Mouse (Mus musculus) granulocyte monocyte progenitor cell, adult 5-6 weeks (primary cell): ENCODE results near the gene Xpr1. TPM values are rescaled to one million over a fixed set of nuclear protein-coding genes. Genes with fewer than 3 reads are reported as not detected.
A peak's percentile ranks its signal among the peaks of the same experiment; 100 is the strongest.

Experiments used
- ATAC-seq: replicated peaks from 2 replicates; pipeline ENCODE4 v1.8.0; 2016; ENCODE audit warnings: mild to moderate bottlenecking, moderate TSS enrichment, inconsistent platforms; ENCODE audit not compliant: poor library complexity, severe bottlenecking
- total RNA-seq, 2 experiments: library from RNA; stranded (forward) in 1 of 2; stranded (reverse) in 1 of 2; fragments of 200-712, 200-1000 nt in 1 of 2; fragments of >200 nt in 1 of 2; fragmentation: Nextera tagmentation in 1 of 2; gene quantifications; 2 replicates each; pipeline ENCODE4 v1.2.3; 2014 to 2017

The Xpr1 gene
- total RNA-seq, 2 experiments from 2014 or later = 12.9 to 29.0 TPM

DNA sequence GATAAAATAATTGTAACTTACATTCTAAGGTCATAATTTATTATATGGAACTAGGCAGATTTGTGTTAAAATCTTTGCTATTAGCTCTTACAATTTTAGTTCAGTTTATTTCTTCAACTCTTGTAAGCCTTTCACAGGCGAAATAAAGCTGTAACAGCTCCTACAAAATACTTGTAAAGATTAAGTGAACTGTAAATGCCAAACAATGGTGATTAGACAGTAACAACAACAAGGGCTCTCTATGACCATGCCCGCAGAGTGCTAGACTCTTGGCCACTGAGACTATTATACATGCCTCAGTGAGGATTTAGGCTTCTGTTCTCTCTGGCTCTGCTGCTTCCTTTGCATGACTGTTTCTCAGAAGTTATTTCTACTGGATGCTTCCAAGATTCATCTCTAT, 77.6 kb downstream of the Xpr1 start:
- no peak for ATAC-seq

GRCm38 (mm10) chr1:155337315-155337714, 79.9 kb downstream of the Xpr1 start:
- ATAC-seq = no peak

GRCm38 (mm10) chr1:155335963-155336362, 81.3 kb downstream of the Xpr1 start:
- ATAC-seq = no peak

GRCm38 (mm10) chr1:155322183-155322582, 95.0 kb downstream of the Xpr1 start:
- ATAC-seq = peak; percentile 79

GRCm38 (mm10) chr1:155320091-155320833, 97.0 kb downstream of the Xpr1 start:
- ATAC-seq = no peak

DNA sequence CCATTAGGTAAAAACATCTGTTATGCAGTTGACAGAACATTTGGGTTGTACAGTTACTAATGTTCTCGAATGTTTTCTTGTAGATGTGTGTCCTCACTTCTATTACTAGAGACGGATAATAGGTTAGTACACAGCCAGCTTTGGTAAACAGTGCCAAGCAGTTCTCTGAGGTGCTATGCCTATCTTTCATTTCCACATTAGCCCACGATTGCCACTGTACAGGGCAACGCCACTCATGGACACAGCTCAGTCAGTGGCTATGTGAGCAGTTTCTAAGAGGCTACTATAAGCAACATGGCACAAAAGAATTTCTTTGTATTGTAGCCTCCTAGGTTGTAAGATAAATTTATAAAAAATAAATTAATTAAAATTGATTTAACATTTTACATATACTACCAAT, 97.7 kb downstream of the Xpr1 start:
- no peak for ATAC-seq

- ATAC-seq = no peak
Observed at GRCm38 (mm10) chr1:155311672-155312071, 105.5 kb downstream of the Xpr1 start.

- ATAC-seq = no peak
Observed at GRCm38 (mm10) chr1:155306879-155307278, 110.3 kb downstream of the Xpr1 start.

GRCm38 (mm10) chr1:155303402-155303801, 113.8 kb downstream of the Xpr1 start:
- no peak for ATAC-seq

- no peak for ATAC-seq
Observed at GRCm38 (mm10) chr1:155297615-155298014, 119.6 kb downstream of the Xpr1 start.

GRCm38 (mm10) chr1:155297203-155297602, 120.0 kb downstream of the Xpr1 start:
- ATAC-seq = no peak

GRCm38 (mm10) chr1:155293446-155293845, 123.8 kb downstream of the Xpr1 start:
- ATAC-seq = peak; percentile 79

DNA sequence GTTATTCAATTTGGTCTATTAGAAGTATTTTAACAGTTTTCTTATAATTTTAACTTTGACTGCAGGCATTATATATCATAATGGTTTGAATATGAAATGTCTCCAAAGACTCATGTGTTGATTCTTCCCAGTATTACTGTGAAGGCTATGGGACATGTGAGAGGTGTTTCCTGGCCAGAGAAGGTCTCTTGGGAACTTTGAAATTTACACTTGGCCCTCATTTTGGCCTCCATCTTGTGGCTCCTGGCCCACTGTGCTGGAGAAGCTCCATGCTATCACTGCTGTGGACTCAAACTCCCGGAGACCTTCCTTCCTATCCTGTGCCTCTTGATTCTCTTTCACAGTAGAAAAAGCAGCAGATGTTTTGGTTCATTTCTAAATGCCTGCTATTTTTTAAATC, 127.8 kb downstream of the Xpr1 start:
- no peak for ATAC-seq

- no peak for ATAC-seq
Observed at GRCm38 (mm10) chr1:155288033-155288432, 129.2 kb downstream of the Xpr1 start.

DNA sequence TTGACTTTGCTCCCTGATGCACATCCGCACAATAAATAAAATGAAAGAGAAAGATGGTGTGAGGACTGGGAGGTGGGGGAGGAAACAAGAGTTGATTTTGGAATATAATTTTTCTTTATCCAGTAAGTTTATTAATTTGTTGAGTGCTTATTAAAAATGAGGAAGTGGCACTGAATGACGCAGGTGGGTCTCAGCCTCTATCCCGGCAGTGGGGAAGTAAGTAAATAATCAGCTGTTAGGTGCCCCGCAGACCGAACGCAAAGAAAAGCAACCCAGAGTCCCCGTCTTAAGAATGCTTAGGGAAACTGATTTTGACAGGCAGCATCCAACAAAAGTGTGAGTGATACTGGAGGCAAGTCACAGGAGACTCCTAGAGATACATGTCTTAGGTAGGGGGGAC, 133.4 kb downstream of the Xpr1 start:
- ATAC-seq = peak; percentile 81

DNA sequence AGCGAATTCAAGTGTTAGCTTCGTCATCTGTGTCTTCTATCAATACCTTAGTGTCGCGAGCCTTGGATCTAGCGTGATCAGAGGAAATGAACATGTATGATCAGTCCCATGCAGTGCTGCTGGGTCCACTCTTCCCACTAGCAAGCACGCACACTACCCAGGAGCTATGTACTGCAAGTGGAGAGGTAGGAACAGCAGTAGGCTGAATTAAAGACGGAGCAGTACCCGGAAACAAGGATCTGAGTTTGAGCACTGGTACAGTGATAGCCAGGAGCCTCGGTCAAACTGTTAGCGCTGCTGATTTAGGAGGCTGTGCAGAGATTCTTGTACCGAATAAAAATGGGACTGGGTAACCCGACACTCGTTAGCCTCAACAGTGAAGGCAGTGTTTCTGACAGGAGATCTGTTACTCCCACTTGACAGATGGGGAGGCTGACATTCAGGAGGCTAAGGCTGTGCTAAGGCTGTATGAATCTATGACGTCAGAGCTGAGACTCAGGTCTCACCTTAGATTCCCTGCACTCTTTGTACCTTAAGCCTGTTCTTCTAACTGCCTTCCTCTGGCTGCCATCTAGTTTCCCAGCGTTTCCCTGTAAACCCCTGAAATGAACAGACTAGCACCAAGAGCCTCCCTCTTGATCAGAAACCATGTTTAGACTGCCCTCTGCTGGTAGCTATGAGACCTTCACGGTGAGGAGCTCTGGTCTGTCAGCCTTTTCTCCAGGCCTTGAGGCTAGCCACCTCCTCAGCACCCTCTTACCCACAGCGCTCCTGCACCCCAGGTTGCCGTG, 136.0 kb downstream of the Xpr1 start:
- ATAC-seq = peak; percentile 88

- no peak for ATAC-seq
Observed at GRCm38 (mm10) chr1:155280306-155280705, 136.9 kb downstream of the Xpr1 start.

GRCm38 (mm10) chr1:155276381-155277033, 140.7 kb downstream of the Xpr1 start:
- ATAC-seq = no peak

DNA sequence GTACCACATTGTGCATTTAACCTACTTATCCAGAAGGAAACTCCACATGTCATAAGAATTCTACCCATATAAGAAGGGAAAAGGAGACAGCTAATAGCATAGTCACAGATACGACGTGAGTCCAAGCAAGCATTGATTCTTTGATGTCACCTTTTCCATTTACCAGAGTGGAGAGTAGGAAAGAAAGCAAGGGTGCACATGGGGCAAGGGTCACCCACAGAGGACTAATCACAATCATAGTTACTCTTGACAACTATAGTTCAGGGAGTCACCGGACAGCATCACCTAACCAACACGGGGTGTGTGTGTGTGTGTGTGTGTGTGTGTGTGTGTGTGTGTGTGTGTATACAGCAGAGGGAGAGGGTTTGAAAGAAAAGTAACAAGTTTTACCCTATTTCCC, 141.4 kb downstream of the Xpr1 start:
- no peak for ATAC-seq

DNA sequence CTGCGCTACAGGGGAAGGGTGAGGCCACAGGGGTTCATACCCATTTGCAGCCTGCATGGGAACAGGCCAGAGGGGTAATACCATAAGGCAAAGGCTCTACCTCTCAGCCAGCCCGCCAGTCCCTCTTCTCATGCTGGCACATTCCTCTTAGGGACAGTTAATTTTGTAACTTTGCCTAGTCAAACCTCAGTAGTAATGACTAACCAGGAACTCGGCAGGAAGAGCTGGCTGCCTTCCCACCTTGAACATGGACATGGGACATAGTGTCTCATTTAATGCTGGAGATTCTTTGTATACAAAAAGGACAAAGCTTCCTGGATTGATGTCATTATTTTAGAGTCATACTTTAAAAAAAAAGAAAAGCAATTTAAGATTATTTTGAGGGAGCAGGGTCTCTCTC, 142.2 kb downstream of the Xpr1 start:
- ATAC-seq = no peak

- peak; percentile 99 for ATAC-seq
Observed at GRCm38 (mm10) chr1:155272953-155273352, 144.3 kb downstream of the Xpr1 start.
